Mouse (Mus musculus): ENCODE measurements around the gene C1qtnf6.

DNA sequence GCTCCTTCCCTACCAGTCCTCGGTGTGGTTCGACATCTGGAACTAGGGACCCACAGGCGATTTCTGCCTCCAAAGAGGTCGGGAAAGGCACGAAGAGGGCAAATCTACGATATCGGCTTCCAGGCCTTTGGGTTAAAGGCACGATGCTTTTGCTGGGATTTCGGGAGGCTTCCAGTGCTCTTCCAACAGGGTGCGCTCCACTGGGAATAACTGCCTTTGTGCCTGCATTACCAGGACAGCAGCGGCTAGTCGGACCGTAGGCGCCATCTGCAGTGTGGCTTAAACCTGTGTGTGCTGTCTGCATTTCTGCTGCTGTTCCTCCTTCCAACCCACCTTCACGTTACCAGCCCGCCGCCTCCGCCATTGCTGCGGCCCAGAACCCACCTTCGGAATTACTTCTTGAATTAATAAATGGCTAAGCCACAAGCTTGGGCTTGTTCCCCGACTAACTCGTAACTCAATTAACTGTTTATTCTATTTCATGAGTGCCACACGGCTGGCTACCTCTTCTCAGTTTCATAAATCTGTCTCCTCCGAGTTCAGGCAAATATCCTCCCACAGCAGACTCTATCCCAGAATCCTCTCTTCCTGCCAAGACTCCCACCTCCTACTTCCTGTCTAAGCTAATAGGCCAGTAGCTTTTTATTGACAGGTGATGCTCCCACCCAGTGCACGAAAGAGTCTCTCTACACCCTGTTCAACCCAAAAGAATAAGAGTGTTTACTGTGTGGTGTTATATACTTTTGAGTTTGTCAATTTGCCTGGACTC, 23.5 kb upstream of the C1qtnf6 start:
- peak; percentile 91 for TF ChIP-seq NELFE (IDR thresholded peaks at IDR 0.05; ENCODE audit: low read depth, low read length)
- TF ChIP-seq MXI1 (IDR thresholded peaks at IDR 0.05; ENCODE audit: low read depth, low read length), result 0 out of 2 replicates have a peak, but pooled peaks have one; percentile 18
- peak; percentile 50 to 92; a peak in 2 of 4 replicates for TF ChIP-seq POLR2A (IDR thresholded peaks at IDR 0.05; ENCODE audit: control insufficient read depth in 1 of 2, insufficient read depth in 1 of 2, low read depth in 1 of 2, low read length in 2 of 2, poor library complexity in 1 of 2)
- no peak for TF ChIP-seq CTCF (IDR thresholded peaks at IDR 0.05 in 2 of 3, conservative IDR thresholded peaks at IDR 0.05 in 1 of 3; ENCODE audit: control insufficient read depth in 1 of 3, insufficient read depth in 1 of 3, low read depth in 2 of 3, low read length in 3 of 3, poor library complexity in 1 of 3, severe bottlenecking in 1 of 3)
- no peak for TF ChIP-seq NRF1 (IDR thresholded peaks at IDR 0.05; ENCODE audit: insufficient read depth, low read depth, low read length, poor library complexity, severe bottlenecking)
- no peak for TF ChIP-seq E2F4 (IDR thresholded peaks at IDR 0.05; ENCODE audit: borderline replicate concordance, low read depth, low read length)
- no peak for TF ChIP-seq ZC3H11A (IDR thresholded peaks at IDR 0.05; ENCODE audit: low read depth, low read length)
- TF ChIP-seq ZKSCAN1 (IDR thresholded peaks at IDR 0.05; ENCODE audit: low read depth, low read length), result no peak
- TF ChIP-seq MYB (IDR thresholded peaks at IDR 0.05; ENCODE audit: low read depth, low read length), result no peak
- TF ChIP-seq RCOR1 (IDR thresholded peaks at IDR 0.05; ENCODE audit: low read depth, low read length), result no peak
- TF ChIP-seq USF2 (IDR thresholded peaks at IDR 0.05; ENCODE audit: borderline replicate concordance in 1 of 2, insufficient read depth in 1 of 2, low read depth in 1 of 2, low read length in 2 of 2), result no peak

Data from MEL (cell line).